Mouse (Mus musculus) v-Abl transformed pro-B cells (cell line): ENCODE results near the gene Layn.

Experiments
- in situ Hi-C, 2 experiments: fragments of 400-800 bp; cut with MboI; formaldehyde crosslinking; loops; one replicate each; pipeline ENCODE4 v1.15.1; 2025; ENCODE audit not compliant: unreplicated experiment in 2 of 2

The Layn gene

DNA sequence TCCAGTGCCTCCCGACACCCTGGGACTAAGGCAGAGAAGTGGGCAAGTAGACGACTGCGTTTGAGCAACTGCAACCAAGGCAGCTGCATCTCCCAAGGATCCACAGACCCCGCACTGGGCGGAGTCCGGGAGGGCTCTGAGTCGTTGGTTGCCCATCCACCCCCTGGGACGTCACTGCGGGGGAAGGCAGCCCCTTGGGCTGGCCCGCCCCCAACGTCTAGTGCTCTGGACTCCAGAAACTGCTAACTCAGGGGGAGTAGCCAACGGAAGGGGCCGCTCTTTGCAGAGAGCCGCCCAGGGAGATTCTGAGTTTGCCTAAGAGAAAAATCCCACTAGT is at the start of gene Layn:
TSS of gene Layn (minus strand) at position 116 of the 337 bp plus-strand sequence.
- in situ Hi-C loops, result no loop called here

- in situ Hi-C loops, result no loop called here
Observed at GRCm38 (mm10) chr9:51114767-51115166, 37.9 kb upstream of the Layn start.

- in situ Hi-C loops, result no loop called here
Observed at GRCm38 (mm10) chr9:51105751-51106150, 28.9 kb upstream of the Layn start.

- in situ Hi-C loops, result no loop called here
Observed at GRCm38 (mm10) chr9:51103808-51104514, 27.1 kb upstream of the Layn start.

DNA sequence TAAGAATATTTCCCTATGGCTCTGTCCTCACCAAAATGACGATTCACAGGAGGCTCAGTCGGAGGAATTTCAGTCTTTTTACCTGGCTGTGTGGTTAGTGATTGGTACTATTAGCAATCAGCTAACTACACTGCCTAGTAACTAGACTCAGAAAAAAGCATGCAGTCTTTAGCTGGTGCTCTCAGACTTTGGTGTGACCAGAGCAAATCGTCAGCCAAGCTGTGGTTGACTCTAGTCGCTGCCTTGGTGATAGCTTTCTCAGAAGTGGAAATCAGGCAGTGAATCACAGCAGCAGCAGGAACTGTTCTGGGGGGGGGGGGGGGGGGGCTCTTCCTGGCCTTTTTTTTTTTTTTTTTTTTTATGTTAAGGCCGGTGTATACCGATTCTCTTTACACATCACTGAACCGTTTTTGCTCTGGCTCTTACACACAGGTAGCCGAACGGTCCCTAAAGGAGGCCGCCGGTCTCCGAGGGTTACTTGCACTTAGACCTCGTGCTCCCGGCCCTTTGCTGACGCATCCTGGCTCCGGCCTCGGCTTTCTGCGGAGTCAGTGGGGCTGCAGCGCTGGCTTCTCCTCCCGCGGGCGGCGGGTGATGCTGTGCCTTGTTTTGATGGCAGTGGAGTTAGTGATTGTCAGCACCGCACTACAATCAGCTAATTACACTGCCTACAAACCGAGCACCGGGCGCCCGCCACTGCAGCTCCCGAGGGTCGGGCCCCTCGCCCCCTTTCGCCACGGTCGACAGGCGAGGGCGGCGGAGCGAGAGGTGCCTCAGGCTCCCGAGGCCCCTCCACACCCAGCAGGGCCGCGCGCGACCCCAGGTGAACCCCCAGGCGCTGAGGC is 26.3 kb upstream of the Layn start:
- in situ Hi-C loops, result no loop called here

GRCm38 (mm10) chr9:51101756-51102425 is 25.0 kb upstream of the Layn start, which contains the start of gene 4833427G06Rik:
Gene 4833427G06Rik (minus strand): TSS chr9:51102078.
- in situ Hi-C loops, result no loop called here

DNA sequence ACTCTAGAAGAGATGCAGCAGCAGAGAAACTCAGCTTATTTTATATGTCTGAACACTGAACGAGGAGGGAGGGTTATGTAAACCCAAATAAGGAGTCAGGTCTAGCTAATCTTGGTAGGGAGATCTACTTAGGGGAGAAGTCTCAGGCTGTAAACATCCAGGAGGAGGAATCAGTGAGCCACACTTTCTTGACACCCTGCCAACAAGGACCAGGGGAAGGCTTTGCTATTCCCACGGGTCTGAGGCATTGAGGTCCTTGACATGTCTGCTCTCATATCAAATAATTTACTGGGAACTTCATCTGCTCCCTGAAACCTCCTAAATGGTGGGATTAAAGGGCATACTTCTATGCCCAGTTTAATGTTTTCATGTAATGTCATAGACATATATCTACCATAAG is 19.4 kb upstream of the Layn start:
- in situ Hi-C loops, result no loop called here

- in situ Hi-C loops, result no loop called here
Observed at GRCm38 (mm10) chr9:51093697-51094096, 16.8 kb upstream of the Layn start.

DNA sequence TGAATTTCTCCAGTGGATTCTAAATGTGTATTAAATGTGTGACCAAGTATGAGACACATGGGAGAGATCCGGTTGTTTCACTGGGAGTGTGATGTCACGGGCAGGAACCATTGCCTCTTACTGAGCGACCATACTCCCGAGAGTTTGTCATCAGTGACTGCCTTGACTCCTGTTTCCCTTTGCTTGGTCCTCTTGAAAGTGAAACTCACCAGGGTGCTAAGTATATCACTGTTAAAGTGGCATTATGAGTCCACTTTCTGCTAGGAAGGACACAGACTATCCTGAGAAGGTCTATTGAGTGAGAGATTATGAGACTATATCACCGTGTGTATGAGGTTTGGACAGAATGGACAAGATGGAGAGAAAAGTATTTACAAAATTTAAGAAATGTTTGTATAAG is 4.7 kb upstream of the Layn start:
- in situ Hi-C loops, result no loop called here

DNA sequence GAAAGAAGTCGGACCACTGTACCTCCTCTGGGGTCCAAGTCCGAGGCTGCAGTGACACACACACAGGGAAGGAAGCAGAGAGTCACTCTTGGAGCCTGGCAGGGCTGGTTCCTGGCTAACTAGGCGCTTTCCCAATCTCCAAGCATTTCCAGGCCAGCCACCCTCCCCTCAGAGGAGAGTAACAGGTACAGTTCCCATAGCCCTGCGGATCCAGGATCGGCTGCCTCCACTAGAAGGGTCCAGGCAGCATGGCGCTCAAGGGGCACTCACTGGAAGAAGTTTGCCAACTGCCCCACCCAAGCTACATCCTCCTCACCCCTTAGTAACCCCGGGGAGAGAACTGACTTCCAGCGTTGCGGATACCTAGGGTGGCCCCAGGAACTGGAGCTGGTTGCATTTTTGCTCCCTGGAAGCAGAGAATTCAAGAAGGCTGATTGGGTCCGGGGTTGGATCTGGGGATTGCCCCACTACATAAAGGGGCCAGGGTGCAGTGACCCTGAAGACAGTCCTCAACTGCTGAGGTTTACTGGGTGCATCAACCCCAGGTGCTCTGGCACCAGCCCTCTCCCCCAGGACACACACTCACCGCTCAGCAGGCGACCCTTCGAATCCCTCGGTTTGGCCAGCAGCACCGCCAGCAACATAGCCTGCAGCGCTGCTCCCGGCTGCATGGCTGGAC is 455 bp downstream of the Layn start:
- in situ Hi-C loops, result no loop called here

- in situ Hi-C loops, result no loop called here
Observed at GRCm38 (mm10) chr9:51075780-51076179, 1.1 kb downstream of the Layn start.

GRCm38 (mm10) chr9:51070801-51071200 is 6.1 kb downstream of the Layn start:
- in situ Hi-C loops, result no loop called here

DNA sequence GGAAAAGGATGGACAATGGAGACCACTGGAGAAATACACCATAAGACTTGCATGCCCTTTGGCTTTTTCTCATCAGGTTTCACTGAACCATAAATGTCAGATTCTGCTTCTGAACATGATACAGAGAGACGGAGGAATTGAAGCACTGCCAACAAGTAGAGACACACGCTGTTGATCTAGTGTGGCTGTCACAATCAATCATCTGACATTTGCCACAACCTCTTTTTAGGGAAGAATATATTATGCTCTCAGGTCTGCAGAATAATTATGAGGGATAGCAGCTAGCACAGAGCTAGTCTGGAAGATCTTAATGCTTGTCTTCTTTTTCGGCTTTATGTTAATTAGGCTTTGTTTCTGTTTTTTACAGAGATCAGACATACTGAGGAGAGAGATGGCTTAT is 8.7 kb downstream of the Layn start:
- in situ Hi-C loops, result no loop called here

DNA sequence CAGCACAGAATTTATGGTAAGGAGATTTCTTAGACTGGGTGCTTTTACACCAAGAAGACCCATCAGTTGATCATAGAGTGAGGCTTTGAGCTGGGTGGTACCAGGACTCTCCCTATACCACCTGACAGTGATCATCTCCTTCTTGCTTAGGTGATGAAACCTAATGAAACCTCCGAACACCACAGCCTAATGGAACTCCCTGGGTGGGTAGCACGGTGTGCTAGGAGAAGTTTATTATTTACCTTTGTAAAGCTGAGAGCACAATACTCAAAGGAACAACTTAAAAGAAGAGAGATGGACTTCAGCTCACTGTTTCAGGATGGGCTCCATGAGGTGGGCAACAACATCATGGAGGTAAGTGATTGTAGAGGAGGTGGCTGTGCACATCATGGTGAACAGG is 16.3 kb downstream of the Layn start, which contains the start of gene Btg4:
TSS of gene Btg4 (plus strand) at position 301 of the 400 bp plus-strand sequence.
- in situ Hi-C loops, result no loop called here

- in situ Hi-C loops, result no loop called here
Observed at GRCm38 (mm10) chr9:51058951-51059521, 17.9 kb downstream of the Layn start.

GRCm38 (mm10) chr9:51056360-51057324 is 20.3 kb downstream of the Layn start:
- in situ Hi-C loops, result no loop called here

- in situ Hi-C loops, result loop anchor here in 1 of 2 experiments (5.0 kb wide), 1 partner anchor 40 kb away; no protein-coding TSS in a partner anchor
Observed at GRCm38 (mm10) chr9:51052180-51052579, 24.7 kb downstream of the Layn start.

- in situ Hi-C loops, result loop anchor here in 1 of 2 experiments (25.0 kb wide), 1 partner anchor 245 kb away; the partner anchor contains the start of gene Colca2
Observed at GRCm38 (mm10) chr9:51042136-51042535, 34.8 kb downstream of the Layn start.

DNA sequence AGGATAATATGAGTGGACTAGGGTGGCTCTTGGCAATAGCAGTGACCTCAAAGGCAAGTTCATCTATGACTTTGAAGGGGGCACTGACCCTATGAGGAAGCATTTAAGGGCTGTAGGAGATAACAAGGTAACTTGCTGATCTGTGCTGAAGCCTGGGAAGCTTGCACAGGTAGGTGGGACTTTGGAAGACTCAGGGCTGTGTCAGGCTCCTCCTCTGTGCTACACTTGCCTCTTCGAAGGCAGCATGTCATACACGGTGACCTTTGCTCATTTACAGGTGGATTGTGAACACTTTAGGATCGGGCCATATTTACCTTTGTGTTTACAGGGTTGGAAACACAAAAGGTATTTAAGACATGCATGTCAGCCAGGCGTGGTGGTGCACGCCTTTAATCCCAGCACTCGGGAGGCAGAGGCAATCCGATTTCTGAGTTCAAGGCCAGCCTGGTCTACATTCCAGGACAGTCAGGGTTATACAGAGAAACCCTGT is 35.4 kb downstream of the Layn start:
- in situ Hi-C loops, result loop anchor here in 1 of 2 experiments (25.0 kb wide), 1 partner anchor 246 kb away; the partner anchor contains the start of gene Colca2
